Mouse (Mus musculus): ENCODE measurements at regions not wholly inside any gene's neighbourhood (a gene's known extent, or its start where the extent isn't known, plus 50 kb on each side); places are given as distances from the start of the nearest gene placed in this dataset.

DNA sequence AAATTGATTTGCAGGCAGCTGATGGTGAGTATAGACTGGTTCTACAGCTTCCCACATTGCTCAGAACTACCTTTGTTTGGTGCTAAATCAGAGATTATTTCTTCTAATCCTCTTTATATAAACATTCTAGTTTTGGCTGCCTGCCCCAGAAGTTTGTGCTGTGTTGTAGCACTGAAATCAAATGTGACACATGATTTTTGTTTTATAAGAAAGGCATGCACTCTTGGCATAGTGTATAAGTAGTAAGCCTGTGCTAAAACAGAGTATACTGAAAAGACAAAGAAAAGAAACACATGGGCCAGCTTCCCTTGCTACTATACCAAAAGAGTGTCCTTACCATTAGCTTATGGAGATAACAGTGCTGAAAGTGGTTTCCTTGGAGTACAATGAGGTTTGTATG is 1542.9 kb upstream of the Slc10a2 start:
- H3K9me3 ChIP-seq: no peaks in the 10 kb centered on the region
- no peaks in the 10 kb centered on the region for H3K36me3 ChIP-seq (replicated peaks)
- no peaks in the 10 kb centered on the region for H3K4me1 ChIP-seq
- ATAC-seq (replicated peaks): no peak
- no peak overlapping the region for H3K4me3 ChIP-seq
- H3K9ac ChIP-seq: no peak overlapping the region
- H3K27ac ChIP-seq: no peak overlapping the region
- no peaks in the 10 kb centered on the region for H3K27me3 ChIP-seq (replicated peaks)
- no peak overlapping the region for H3K4me2 ChIP-seq

DNA sequence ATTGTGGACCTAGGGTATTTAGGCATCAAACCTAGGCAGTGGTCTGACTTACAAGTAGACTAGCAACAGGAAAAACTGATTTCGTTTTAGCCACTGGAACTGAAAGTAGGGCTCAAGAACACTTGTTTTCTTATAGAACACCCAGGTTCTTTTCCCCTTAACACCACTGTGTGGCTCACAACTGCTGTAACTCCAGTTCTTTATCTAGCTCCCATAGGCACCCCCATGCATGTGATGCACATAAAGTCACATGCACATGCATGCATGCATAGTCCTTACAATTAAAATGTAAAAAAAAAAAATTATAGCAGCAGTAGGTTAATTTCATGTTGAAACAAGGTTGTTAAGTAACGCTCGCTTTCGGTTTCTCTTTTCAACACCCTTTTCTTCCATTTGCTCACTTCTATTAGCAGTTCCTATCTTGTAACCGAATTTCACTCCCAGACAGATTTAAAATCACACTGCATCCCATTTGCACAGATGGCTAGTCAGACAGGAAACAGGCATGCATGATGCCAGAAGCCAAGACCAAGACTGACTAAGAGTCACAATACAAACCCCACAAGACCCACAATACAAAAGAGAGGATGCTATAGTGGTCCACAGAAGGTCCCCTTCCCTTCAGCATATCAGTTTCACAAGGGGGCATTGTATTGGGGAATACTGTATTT is 1540.3 kb upstream of the Slc10a2 start:
- Histone ChIP-seq H3K4me1 (no peaks in the 10 kb centered on the region), H3K4me2 (no peak overlapping the region), H3K9me3 (no peaks in the 10 kb centered on the region), H3K27ac (no peak overlapping the region), H3K27me3 (replicated peaks) (no peaks in the 10 kb centered on the region), H3K36me3 (replicated peaks) (no peaks in the 10 kb centered on the region), H3K4me3 (no peak overlapping the region), H3K9ac (no peak overlapping the region)
- WGBS: 88% methylated on average over 5 of the region's 5 CpGs
- no peak for ATAC-seq (replicated peaks)

DNA sequence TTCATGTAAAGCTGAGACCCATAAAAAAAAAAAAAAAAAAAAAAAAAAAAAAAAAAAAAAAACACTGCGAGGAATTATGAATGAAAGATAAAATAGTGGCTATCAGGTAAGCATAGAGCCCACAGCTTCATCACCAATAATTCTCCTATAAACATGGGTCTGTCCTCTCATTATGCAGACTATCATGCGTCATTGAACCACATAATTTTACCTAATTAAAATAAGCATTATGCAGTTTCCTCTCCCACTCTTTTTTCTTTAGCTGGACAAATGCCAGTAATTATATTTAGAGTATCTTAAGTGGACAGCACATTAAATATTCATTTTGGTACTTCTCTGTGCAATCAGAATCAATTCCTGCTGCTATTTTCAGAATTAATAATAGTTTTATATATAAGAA is 1539.2 kb upstream of the Slc10a2 start:
- ATAC-seq (replicated peaks): no peak
- Histone ChIP-seq H3K27me3 (replicated peaks) (no peaks in the 10 kb centered on the region), H3K4me1 (no peaks in the 10 kb centered on the region), H3K36me3 (replicated peaks) (no peaks in the 10 kb centered on the region), H3K27ac (no peak overlapping the region), H3K4me3 (no peak overlapping the region), H3K9ac (no peak overlapping the region), H3K4me2 (no peak overlapping the region), H3K9me3 (no peaks in the 10 kb centered on the region)
- 71% methylated on average over 2 of the region's 2 CpGs for WGBS

DNA sequence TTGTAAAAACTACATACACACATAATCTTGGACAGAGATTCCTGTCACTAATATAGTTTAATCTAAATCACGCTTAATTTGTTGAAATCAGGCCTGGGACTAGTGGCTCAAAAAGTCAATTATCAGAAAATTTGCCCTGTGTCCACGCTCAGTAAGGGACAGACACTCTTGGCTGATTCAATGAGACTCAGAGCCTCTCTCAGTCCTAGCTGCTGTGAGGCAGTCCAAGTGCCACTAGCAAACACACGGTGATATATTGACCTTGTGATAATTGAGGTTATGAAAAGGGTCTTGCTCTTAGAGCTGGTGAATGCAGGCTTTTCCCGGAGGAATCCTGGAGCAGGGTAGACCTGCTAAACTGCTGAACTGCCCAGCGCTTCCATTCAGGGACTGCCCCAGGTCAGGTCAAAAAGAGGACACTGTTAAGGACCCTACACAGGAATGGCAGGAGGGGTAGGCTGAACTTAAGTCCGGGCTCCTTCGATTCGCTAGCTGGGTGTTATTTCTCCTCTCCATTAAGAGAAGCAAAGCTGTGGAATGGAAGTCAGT is 1521.9 kb upstream of the Slc10a2 start:
- no peak for ATAC-seq (replicated peaks)

DNA sequence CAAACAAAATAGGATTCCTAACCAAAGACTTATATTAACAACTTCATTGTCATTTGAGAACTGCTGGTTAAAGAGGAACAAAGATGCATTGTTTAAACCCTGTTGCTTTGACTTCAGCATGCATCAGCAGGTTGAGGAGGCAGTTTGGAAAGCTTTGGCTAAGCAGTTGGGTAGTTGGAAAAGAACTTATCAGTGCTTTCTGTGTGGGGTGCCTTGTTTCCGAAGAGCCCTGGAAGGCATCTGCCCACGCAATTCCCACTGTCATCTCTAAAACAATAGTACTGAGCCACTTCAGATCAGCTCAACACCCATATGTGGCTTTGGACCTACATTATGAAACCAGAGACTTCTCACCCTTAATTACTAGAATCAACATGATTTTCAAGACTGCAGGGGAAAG is 1503.7 kb upstream of the Slc10a2 start:
- Histone ChIP-seq H3K4me2 (no peak overlapping the region), H3K27me3 (replicated peaks) (no peaks in the 10 kb centered on the region), H3K4me1 (peaks cover 8% of the 10 kb centered on the region), H3K36me3 (replicated peaks) (no peaks in the 10 kb centered on the region), H3K9me3 (no peaks in the 10 kb centered on the region), H3K27ac (no peak overlapping the region), H3K9ac (no peak overlapping the region), H3K4me3 (no peak overlapping the region)
- ATAC-seq (replicated peaks): no peak
- WGBS: 60% methylated on average over 2 of the region's 2 CpGs

More for the DNA sequence above, 1521.9 kb upstream of the Slc10a2 start:
- Histone ChIP-seq H3K9ac (no peak overlapping the region), H3K27ac (no peak overlapping the region), H3K36me3 (replicated peaks) (no peaks in the 10 kb centered on the region), H3K27me3 (replicated peaks) (no peaks in the 10 kb centered on the region), H3K4me1 (no peaks in the 10 kb centered on the region), H3K9me3 (no peaks in the 10 kb centered on the region), H3K4me2 (no peak overlapping the region), H3K4me3 (no peak overlapping the region)
- 71% methylated on average over 8 of the region's 8 CpGs for whole genome bisulfite sequencing

DNA sequence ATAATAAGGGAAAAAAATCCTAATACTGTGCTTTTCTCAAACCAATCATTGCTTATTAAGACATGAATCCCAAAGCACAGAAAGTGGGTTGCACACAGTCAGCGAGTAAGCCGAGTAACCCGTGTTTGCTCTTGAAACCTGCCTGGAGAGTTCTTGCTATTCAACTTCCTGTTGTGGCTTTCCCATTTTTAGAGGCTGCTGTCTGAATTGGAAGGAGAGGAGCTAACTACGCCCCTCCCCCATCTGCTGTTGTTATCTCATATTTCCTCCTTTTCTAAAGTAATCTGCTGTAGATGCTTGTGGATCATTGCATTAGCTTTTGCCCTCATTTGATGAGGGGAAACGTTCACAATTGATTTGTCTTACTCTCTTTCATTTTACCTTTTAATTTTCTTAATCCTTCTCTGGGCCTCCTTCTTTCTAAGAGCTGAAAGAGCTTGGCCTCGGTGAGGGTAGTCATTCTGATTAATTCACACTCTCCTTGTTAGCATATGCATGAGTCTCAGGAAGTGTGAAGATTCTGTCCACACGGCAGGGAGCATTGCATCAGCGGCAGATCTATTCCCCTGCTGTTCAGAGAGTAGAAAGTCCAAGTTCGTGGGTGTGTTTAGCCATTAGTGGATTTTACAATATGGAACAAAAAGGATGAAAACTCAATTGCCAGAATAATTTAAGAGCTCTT is 1501.8 kb upstream of the Slc10a2 start:
- H3K9me3 ChIP-seq: no peaks in the 10 kb centered on the region
- peak; percentile 88 for ATAC-seq (replicated peaks)
- H3K27ac ChIP-seq: no peak overlapping the region
- peaks cover 8% of the 10 kb centered on the region for H3K4me1 ChIP-seq
- no peak overlapping the region for H3K9ac ChIP-seq
- no peak overlapping the region for H3K4me2 ChIP-seq
- no peaks in the 10 kb centered on the region for H3K27me3 ChIP-seq (replicated peaks)
- WGBS: 6% methylated on average over 9 of the region's 9 CpGs
- no peaks in the 10 kb centered on the region for H3K36me3 ChIP-seq (replicated peaks)
- H3K4me3 ChIP-seq: no peak overlapping the region

DNA sequence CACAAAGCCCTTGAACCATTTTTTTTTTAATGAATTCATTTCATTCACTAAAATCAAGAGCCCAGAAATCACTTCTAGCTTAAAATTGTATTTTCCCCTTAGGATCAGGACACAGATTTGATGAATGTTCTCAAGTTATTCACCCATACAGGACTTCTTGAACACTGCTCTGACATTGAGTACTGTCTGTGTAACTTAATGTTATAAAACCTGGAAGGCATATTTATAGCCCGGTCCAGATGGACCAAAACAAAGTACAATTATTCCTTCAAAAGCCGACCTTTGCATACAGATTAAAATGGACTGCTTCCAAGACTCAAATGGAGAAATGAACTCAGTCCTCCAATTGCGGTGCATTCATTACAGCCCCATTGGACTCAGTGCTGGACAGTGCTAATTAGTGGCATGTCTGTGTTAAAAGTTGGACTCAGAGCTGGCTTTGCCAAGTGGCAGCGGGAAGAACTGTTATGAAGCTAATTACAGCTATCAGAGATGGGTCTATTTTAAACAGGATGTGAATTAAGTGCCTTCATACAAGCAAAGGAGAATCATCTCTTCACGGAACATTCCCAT is 1499.2 kb upstream of the Slc10a2 start:
- ATAC-seq (replicated peaks): 0 out of 2 replicates have a peak, but pooled peaks have one; percentile 58
- H3K4me3 ChIP-seq: no peak overlapping the region
- WGBS: 70% methylated on average over 5 of the region's 5 CpGs
- H3K27me3 ChIP-seq (replicated peaks): no peaks in the 10 kb centered on the region
- H3K9me3 ChIP-seq: no peaks in the 10 kb centered on the region
- no peak overlapping the region for H3K4me2 ChIP-seq
- H3K4me1 ChIP-seq: peaks cover 8% of the 10 kb centered on the region
- no peak overlapping the region for H3K27ac ChIP-seq
- H3K9ac ChIP-seq: no peak overlapping the region
- H3K36me3 ChIP-seq (replicated peaks): no peaks in the 10 kb centered on the region

DNA sequence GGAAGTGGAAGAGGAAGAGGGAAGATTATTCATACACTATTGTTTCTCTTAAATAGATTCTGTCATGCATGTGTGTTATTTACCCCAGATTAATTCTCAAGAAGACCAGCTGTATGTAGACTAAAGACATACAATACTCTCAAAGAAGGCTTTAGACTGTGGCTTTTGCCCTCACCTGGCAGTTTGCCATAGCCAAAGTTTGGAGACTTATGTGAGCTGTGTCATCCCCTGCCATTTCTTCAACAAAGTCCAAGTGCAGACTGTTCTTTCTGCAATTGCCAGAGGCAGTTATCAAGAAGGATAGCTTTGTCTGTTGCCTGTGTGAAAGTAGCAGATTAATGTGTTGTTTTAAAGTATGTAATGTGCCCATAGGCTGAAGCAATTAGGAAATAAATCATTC is 1485.0 kb upstream of the Slc10a2 start:
- no peak for ATAC-seq (replicated peaks)
- no peak overlapping the region for H3K4me3 ChIP-seq
- H3K27me3 ChIP-seq (replicated peaks): no peaks in the 10 kb centered on the region
- no peak overlapping the region for H3K27ac ChIP-seq
- H3K36me3 ChIP-seq (replicated peaks): no peaks in the 10 kb centered on the region
- no peaks in the 10 kb centered on the region for H3K9me3 ChIP-seq
- no peak overlapping the region for H3K4me2 ChIP-seq
- H3K4me1 ChIP-seq: no peaks in the 10 kb centered on the region
- H3K9ac ChIP-seq: no peak overlapping the region

DNA sequence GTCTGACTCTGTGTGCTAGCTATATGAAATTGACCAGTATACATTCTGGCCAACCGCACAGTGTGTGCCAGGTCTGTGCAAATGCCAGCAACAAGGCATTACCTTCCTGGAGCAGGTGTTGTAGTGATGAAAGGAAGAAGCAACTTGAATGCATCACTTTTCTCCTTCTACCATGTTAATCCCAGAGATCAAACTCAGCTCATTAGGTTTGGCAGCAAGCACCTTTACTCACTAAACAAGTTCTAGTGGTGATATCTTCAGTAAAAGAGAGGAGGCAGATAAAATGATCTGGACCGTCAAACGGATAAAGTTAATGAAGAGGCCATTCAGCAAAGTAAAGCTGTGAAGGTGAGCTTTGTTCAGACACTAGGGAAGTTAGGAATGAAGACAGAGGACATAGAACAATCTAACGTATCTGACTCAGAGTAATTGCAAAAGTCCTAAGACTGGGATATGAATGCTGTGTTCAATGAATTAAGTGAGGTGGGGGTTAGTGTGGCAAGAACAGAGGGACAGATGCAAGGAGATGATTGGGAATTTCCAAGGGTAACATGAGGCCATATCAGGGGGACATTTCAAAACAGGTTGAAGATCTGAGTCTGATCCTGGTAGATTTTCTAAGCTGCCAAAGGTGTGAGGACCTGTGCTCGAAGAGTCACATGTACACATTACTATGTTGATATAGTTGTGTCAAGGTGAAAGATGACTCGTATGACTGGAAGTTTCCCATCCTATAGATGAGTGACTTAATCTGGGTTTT is 1478.4 kb upstream of the Slc10a2 start:
- no peak for ATAC-seq (replicated peaks)

DNA sequence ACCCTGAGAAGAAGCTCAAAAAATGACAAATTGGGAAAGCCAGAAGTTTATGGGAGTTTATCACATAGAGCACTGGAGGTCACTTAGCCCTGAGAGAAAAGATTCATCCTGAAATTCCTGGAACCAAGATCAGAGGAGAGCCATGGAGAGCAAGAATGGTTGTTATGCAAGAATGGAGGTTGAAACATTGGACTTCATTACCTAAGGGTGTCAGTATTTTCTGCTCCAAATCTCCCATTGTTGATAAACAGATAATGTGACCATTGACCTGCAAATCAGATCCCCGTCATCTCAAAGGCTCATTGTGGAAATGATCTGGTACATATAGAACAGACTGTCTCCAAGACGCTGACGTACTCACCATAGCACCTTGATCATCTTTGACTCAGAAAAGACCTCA is 1477.6 kb upstream of the Slc10a2 start:
- H3K9ac ChIP-seq: no peak overlapping the region
- H3K4me2 ChIP-seq: no peak overlapping the region
- no peaks in the 10 kb centered on the region for H3K36me3 ChIP-seq (replicated peaks)
- H3K27ac ChIP-seq: no peak overlapping the region
- no peak overlapping the region for H3K4me3 ChIP-seq
- H3K27me3 ChIP-seq (replicated peaks): no peaks in the 10 kb centered on the region
- H3K4me1 ChIP-seq: no peaks in the 10 kb centered on the region
- WGBS: 85% methylated on average over 3 of the region's 3 CpGs
- no peaks in the 10 kb centered on the region for H3K9me3 ChIP-seq
- no peak for ATAC-seq (replicated peaks)

More for the DNA sequence above, 1478.4 kb upstream of the Slc10a2 start:
- WGBS: 92% methylated on average over 6 of the region's 6 CpGs
- Histone ChIP-seq H3K4me2 (no peak overlapping the region), H3K4me1 (no peaks in the 10 kb centered on the region), H3K9ac (no peak overlapping the region), H3K27ac (no peak overlapping the region), H3K36me3 (replicated peaks) (no peaks in the 10 kb centered on the region), H3K4me3 (no peak overlapping the region), H3K27me3 (replicated peaks) (no peaks in the 10 kb centered on the region), H3K9me3 (no peaks in the 10 kb centered on the region)

DNA sequence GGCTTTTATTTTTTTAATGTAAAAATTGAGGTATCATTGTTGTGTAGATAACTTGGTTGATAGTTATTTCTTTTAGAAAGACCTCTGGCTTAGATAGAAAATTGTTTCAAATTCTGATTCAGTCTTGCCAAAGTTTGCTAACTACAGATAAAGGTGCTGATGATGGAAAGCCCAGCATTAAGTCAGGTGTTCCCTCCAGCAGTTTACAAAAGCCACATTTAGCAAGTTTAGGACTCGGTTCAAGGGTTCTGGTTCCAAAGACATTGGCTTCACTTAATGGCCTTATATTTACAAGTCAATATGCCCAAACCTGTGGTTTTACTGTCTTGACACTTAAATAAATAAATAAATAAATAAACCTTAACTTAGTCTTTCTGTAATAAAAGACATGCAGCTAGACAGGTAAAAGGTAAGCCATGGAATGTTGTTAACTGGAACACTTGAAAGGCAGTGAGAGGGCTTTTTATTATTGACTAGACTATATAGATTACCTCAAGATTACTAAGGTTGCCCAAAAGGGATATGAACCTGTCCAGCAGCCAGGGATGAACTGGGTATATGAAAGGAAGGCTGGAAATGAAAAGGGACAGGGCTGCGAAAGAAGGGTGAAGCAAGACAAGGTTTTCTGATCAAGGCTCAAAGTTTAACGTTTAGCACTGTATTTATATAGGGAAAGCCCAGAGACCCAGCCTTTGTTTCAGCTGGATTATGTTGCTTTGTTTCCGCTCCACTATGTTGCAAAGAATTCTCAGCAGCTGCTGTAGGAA is 1472.9 kb upstream of the Slc10a2 start:
- ATAC-seq (replicated peaks): no peak
- Histone ChIP-seq H3K36me3 (replicated peaks) (no peaks in the 10 kb centered on the region), H3K27me3 (replicated peaks) (no peaks in the 10 kb centered on the region), H3K9ac (no peak overlapping the region), H3K4me2 (no peak overlapping the region), H3K27ac (no peak overlapping the region), H3K4me3 (no peak overlapping the region), H3K9me3 (no peaks in the 10 kb centered on the region), H3K4me1 (no peaks in the 10 kb centered on the region)
- 77% methylated on average over 4 of the region's 4 CpGs for WGBS

DNA sequence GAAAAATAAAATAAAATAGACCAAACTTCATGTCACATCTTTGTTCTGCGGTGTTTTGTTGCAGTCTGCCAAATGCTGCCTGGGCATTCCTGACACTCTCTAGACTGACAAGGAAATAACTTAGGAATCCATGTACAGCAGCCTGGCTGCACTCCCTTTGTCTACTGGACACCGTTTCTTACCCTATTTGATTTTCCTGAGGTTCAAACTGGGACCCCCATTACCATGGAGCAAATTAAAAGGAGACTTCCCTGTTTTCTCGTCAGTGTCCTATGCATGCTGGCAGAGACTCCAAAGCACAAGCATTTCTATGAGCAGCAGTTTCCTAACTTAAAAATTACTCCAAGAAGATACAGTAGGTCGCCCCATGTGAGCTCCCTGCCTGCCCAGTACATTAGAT is 1470.1 kb upstream of the Slc10a2 start:
- Histone ChIP-seq H3K27me3 (replicated peaks) (no peaks in the 10 kb centered on the region), H3K4me3 (no peak overlapping the region), H3K36me3 (replicated peaks) (no peaks in the 10 kb centered on the region), H3K27ac (no peak overlapping the region), H3K9me3 (no peaks in the 10 kb centered on the region), H3K9ac (no peak overlapping the region), H3K4me1 (no peaks in the 10 kb centered on the region), H3K4me2 (no peak overlapping the region)
- no peak for ATAC-seq (replicated peaks)
- 68% methylated on average over 4 of the region's 4 CpGs for WGBS

All from midbrain, embryonic 15.5 days (tissue).